Mouse (Mus musculus) right cerebral cortex, postnatal 10 days (tissue): ENCODE measurements around the gene Oog2.
"Not testable (repeated sequence)": the region's sequence is repeated elsewhere in the genome, so short reads cannot be mapped to it uniquely, and the experiment has no call there.

Experiments
- DNase-seq, 2 experiments: peaks; one replicate each; pipeline ENCODE4 v3.0.0; 2021; ENCODE audit warnings: low spot score in 2 of 2

The Oog2 gene

DNA sequence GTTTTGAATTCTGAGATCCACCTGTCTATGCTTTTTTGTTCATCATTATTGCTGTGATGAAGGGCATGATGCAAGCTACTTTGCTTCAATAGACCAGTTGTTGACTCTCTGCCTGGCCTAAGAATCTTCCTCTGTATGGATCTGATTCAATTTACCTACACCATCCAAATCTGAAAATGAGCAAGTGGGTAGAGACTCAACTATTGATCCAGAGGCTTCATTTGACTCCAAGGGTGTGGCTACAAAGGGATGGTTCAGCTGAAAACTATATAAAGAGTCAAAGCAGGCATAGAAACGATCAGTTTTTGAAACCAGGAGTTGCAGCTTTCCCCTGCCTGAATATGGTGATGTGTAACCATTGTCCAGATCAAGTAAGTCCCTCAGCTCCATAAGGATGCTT, at the start of gene Oog2:
TSS of gene Oog2 (plus strand) at position 301 of the 400 bp plus-strand sequence.
- no peak for DNase-seq

GRCm38 (mm10) chr4:144162563-144162962, 28.0 kb upstream of the Oog2 start, which contains the start of gene Oog3:
Oog3 (minus strand) TSS chr4:144162663.
- DNase-seq: no peak

DNA sequence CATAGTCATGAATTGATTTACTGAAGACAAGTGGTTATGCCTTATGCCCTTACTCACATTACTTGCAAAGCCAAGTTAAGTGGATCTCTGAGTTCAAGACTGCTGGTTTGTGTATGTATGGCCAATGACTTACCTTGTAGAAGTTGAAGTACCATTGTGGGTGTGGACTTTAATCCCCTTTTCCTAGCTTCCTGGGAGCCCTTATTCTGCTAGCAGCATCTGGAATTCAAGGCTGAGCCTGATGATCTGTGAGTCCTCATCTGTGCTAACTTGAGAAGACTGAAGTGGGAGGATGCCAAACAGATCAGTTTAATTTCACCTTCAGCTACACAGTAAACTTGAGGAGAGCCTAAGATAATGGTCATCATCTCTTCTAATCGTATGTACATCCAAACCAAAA, 22.7 kb downstream of the Oog2 start, which contains the start of gene C87977:
TSS of gene C87977 (minus strand) at position 101 of the 400 bp plus-strand sequence.
- not testable (repeated sequence) for DNase-seq
